Mouse (Mus musculus) lung, postnatal 0 days (tissue): Measurements from ENCODE around the gene Ddah2. TPM values are rescaled to one million over a fixed set of nuclear protein-coding genes. Genes with fewer than 3 reads are reported as not detected.
A peak's percentile ranks its signal among the peaks of the same experiment; 100 is the strongest.

ENCODE experiments used
- ATAC-seq: fragments of 200-750 bp; cut with Nextera tagmentation; 2 replicates; pipeline ENCODE4 v1.8.0; 2017; ENCODE audit warnings: moderate library complexity
- DNase-seq: peaks from one replicate; pipeline ENCODE4 v3.0.0-alpha.2; 2016; ENCODE audit warnings: low spot score
- H3K27ac ChIP-seq: fragments of 300-500 bp; sonication (generic); 2 replicates; pipeline ENCODE4 v1.5.1; 2014; ENCODE audit warnings: antibody characterized with exemption, mild to moderate bottlenecking, low read length, mixed read lengths
- H3K27me3 ChIP-seq: fragments of 300-500 bp; sonication (generic); replicated peaks from 2 replicates; pipeline ENCODE4 v1.6.1; 2014; ENCODE audit warnings: low read length, mixed read lengths; ENCODE audit not compliant: insufficient read depth
- H3K36me3 ChIP-seq: fragments of 300-500 bp; sonication (generic); 2 replicates; pipeline ENCODE4 v1.6.1; 2014; ENCODE audit warnings: low read length, mixed read lengths; ENCODE audit not compliant: insufficient read depth
- H3K4me1 ChIP-seq: fragments of 300-500 bp; sonication (generic); 2 replicates; pipeline ENCODE4 v1.6.1; 2014; ENCODE audit warnings: antibody characterized with exemption, low read depth, low read length, mixed read lengths; ENCODE audit not compliant: insufficient read depth
- H3K4me2 ChIP-seq: fragments of 300-500 bp; sonication (generic); replicated peaks from 2 replicates; pipeline ENCODE4 v1.6.1; 2014; ENCODE audit warnings: low read depth, mild to moderate bottlenecking, low read length, moderate library complexity, mixed read lengths
- H3K4me3 ChIP-seq: fragments of 300-500 bp; sonication (generic); 2 replicates; pipeline ENCODE4 v1.5.1; 2014; ENCODE audit warnings: low read depth, low read length
- H3K9ac ChIP-seq: fragments of 300-500 bp; sonication (generic); replicated peaks from 2 replicates; pipeline ENCODE4 v1.6.1; 2014; ENCODE audit warnings: low read depth, mild to moderate bottlenecking
- H3K9me3 ChIP-seq: fragments of 300-500 bp; sonication (generic); 2 replicates; pipeline ENCODE4 v1.6.1; 2016; ENCODE audit warnings: low read length, mixed read lengths
- CTCF ChIP-seq: IDR thresholded peaks from 2 replicates; pipeline ENCODE4 v1.5.1; 2016; ENCODE audit warnings: antibody characterized with exemption, mild to moderate bottlenecking
- EP300 ChIP-seq: IDR thresholded peaks from 2 replicates; pipeline ENCODE4 v1.6.1; 2016; ENCODE audit warnings: antibody characterized with exemption, mild to moderate bottlenecking, control low read depth
- WGBS: fragments of 180-500 bp; shearing (Covaris S2); extraction: QIAGEN DNeasy Blood & Tissue Kit; methylation state at CpG from one replicate; pipeline ENCODE4 v1.1.7; 2014; 5-methylcytosine and 5-hydroxymethylcytosine counted together
- polyA plus RNA-seq: library from polyadenylated mRNA; unstranded; fragments of >200 nt; fragmentation: Nextera tagmentation; extraction: Ambion mirVana; gene quantifications from 2 replicates; pipeline ENCODE4 v1.2.1, GENCODE M21; 2015

The Ddah2 gene
- 238 and 247 TPM in 2 replicates for polyA plus RNA-seq

- DNase-seq, result peak; percentile 96
- TF ChIP-seq CTCF, result peak; percentile 79
- TF ChIP-seq EP300, result no peak
- under 1% methylated on average over 56 of the region's 57 CpGs for WGBS
- peak within 1 kb of the TSS; percentile 70 for H3K4me2 ChIP-seq
- peak within 1 kb of the TSS; percentile 63 for H3K9ac ChIP-seq
- H3K27me3 ChIP-seq, result no peaks in the 10 kb centered on the region
- peak within 1 kb of the TSS; percentile 71 for H3K4me3 ChIP-seq
- peak within 1 kb of the TSS; percentile 88 for H3K27ac ChIP-seq
- peaks cover 7% of the 10 kb centered on the region for H3K4me1 ChIP-seq
- peak; percentile 93 for ATAC-seq
- no peaks in the 10 kb centered on the region for H3K9me3 ChIP-seq
- H3K36me3 ChIP-seq, result peaks cover 29% of the 10 kb centered on the region; the same call in 1 of the 2 replicates
Observed at GRCm38 (mm10) chr17:35058911-35059892, at the start of gene Ddah2. Gene Ddah2, plus strand, starts transcription at chr17:35059035.

GRCm38 (mm10) chr17:35009586-35009985 is 49.2 kb upstream of the Ddah2 start:
- H3K27ac ChIP-seq, result no peak overlapping the region
- no peak overlapping the region for H3K4me2 ChIP-seq
- H3K4me1 ChIP-seq, result no peaks in the 10 kb centered on the region
- peaks cover 28% of the 10 kb centered on the region for H3K36me3 ChIP-seq
- ATAC-seq (no peak), DNase-seq (no peak)
- H3K9me3 ChIP-seq, result no peaks in the 10 kb centered on the region
- TF ChIP-seq CTCF (no peak), EP300 (no peak)
- H3K27me3 ChIP-seq, result no peaks in the 10 kb centered on the region
- no peak overlapping the region for H3K4me3 ChIP-seq
- H3K9ac ChIP-seq, result no peak overlapping the region
- WGBS, result 87% methylated on average over 7 of the region's 7 CpGs

GRCm38 (mm10) chr17:35011440-35011839 is 47.4 kb upstream of the Ddah2 start:
- no peak overlapping the region for H3K27ac ChIP-seq
- no peaks in the 10 kb centered on the region for H3K9me3 ChIP-seq
- H3K27me3 ChIP-seq, result no peaks in the 10 kb centered on the region
- H3K36me3 ChIP-seq, result peaks cover 28% of the 10 kb centered on the region
- H3K4me1 ChIP-seq, result no peaks in the 10 kb centered on the region
- no peak overlapping the region for H3K4me2 ChIP-seq
- TF ChIP-seq CTCF, result no peak
- TF ChIP-seq EP300, result no peak
- no peak overlapping the region for H3K9ac ChIP-seq
- ATAC-seq (no peak), DNase-seq (no peak)
- WGBS, result 91% methylated on average over 8 of the region's 8 CpGs
- no peak overlapping the region for H3K4me3 ChIP-seq

- Histone ChIP-seq H3K4me1 (no peaks in the 10 kb centered on the region; the same call in 1 of the 2 replicates), H3K27me3 (no peaks in the 10 kb centered on the region), H3K4me3 (no peak overlapping the region), H3K36me3 (peaks cover 28% of the 10 kb centered on the region), H3K9ac (no peak overlapping the region), H3K9me3 (no peaks in the 10 kb centered on the region), H3K27ac (no peak overlapping the region), H3K4me2 (no peak overlapping the region)
- DNase-seq, result no peak
- WGBS, result 84% methylated on average over 13 of the region's 13 CpGs
- TF ChIP-seq EP300, result no peak
- no peak for ATAC-seq
Observed at GRCm38 (mm10) chr17:35012430-35012829, 46.4 kb upstream of the Ddah2 start.

- Histone ChIP-seq H3K36me3 (peaks cover 28% of the 10 kb centered on the region), H3K27ac (no peak overlapping the region), H3K4me1 (no peaks in the 10 kb centered on the region; the same call in 1 of the 2 replicates), H3K27me3 (no peaks in the 10 kb centered on the region), H3K4me3 (no peak overlapping the region), H3K9ac (no peak overlapping the region), H3K4me2 (no peak overlapping the region), H3K9me3 (no peaks in the 10 kb centered on the region)
- WGBS, result 75% methylated on average over 6 of the region's 6 CpGs
- TF ChIP-seq EP300 (no peak), CTCF (no peak)
- no peak for DNase-seq
- no peak for ATAC-seq
Observed at GRCm38 (mm10) chr17:35013221-35013620, 45.6 kb upstream of the Ddah2 start.

GRCm38 (mm10) chr17:35015296-35015695 is 43.5 kb upstream of the Ddah2 start:
- Histone ChIP-seq H3K9me3 (no peaks in the 10 kb centered on the region), H3K4me3 (no peak overlapping the region), H3K4me1 (no peaks in the 10 kb centered on the region; the same call in 1 of the 2 replicates), H3K27me3 (no peaks in the 10 kb centered on the region), H3K9ac (no peak overlapping the region), H3K36me3 (peaks cover 28% of the 10 kb centered on the region), H3K4me2 (no peak overlapping the region), H3K27ac (no peak overlapping the region)
- 89% methylated on average over 16 of the region's 16 CpGs for WGBS
- DNase-seq, result no peak
- TF ChIP-seq EP300 (no peak), CTCF (no peak)
- ATAC-seq, result no peak
